Mouse (Mus musculus) kidney, postnatal 0 days (tissue): ENCODE measurements around the gene Ddi2. TPM values are rescaled to one million over a fixed set of nuclear protein-coding genes. Genes with fewer than 3 reads are reported as not detected.

Source experiments
- ATAC-seq: fragments of 200-750 bp; cut with Nextera tagmentation; replicated peaks from 2 replicates; pipeline ENCODE4 v1.8.0; 2017; ENCODE audit warnings: low read depth, moderate number of reproducible peaks, moderate TSS enrichment, moderate library complexity; ENCODE audit not compliant: low FRiP score
- DNase-seq: peaks from one replicate; pipeline ENCODE4 v3.0.0-alpha.2; 2016; ENCODE audit warnings: low spot score
- H3K27ac ChIP-seq: fragments of 300-500 bp; sonication (generic); 2 replicates; pipeline ENCODE4 v1.5.1; 2014; ENCODE audit warnings: mild to moderate bottlenecking
- H3K27me3 ChIP-seq: fragments of 300-500 bp; sonication (generic); 2 replicates; pipeline ENCODE4 v1.6.1; 2014; ENCODE audit warnings: low read length, mixed read lengths; ENCODE audit not compliant: insufficient read depth
- H3K36me3 ChIP-seq: fragments of 300-500 bp; sonication (generic); 2 replicates; pipeline ENCODE4 v1.6.1; 2014; ENCODE audit warnings: low read length, mixed read lengths; ENCODE audit not compliant: insufficient read depth
- H3K4me1 ChIP-seq: fragments of 300-500 bp; sonication (generic); replicated peaks from 2 replicates; pipeline ENCODE4 v1.6.1; 2014; ENCODE audit warnings: antibody characterized with exemption, low read length, mixed read lengths; ENCODE audit not compliant: insufficient read depth
- H3K4me2 ChIP-seq: fragments of 300-500 bp; sonication (generic); 2 replicates; pipeline ENCODE4 v1.6.1; 2014; ENCODE audit warnings: mild to moderate bottlenecking, low read length, moderate library complexity, mixed read lengths
- H3K4me3 ChIP-seq: fragments of 300-500 bp; sonication (generic); replicated peaks from 2 replicates; pipeline ENCODE4 v1.5.1; 2014; ENCODE audit warnings: low read depth, low read length
- H3K9ac ChIP-seq: fragments of 300-500 bp; sonication (generic); 2 replicates; pipeline ENCODE4 v1.6.1; 2014; ENCODE audit warnings: low read depth, low read length
- H3K9me3 ChIP-seq: fragments of 300-500 bp; sonication (generic); replicated peaks from 2 replicates; pipeline ENCODE4 v1.6.1; 2016; ENCODE audit warnings: low read length, inconsistent platforms, mixed read lengths
- CTCF ChIP-seq: IDR thresholded peaks from 2 replicates; pipeline ENCODE4 v1.5.1; 2016; ENCODE audit warnings: antibody characterized with exemption, low read depth, mild to moderate bottlenecking, moderate library complexity
- WGBS: fragments of 180-500 bp; shearing (Covaris S2); extraction: QIAGEN DNeasy Blood & Tissue Kit; methylation state at CpG from one replicate; pipeline ENCODE4 v1.1.7; 2014; 5-methylcytosine and 5-hydroxymethylcytosine counted together
- polyA plus RNA-seq: library from polyadenylated mRNA; unstranded; fragments of >200 nt; fragmentation: Nextera tagmentation; extraction: Ambion mirVana; gene quantifications from 2 replicates; pipeline ENCODE4 v1.2.1, GENCODE M21; 2015

Ddi2 gene
- polyA plus RNA-seq, 1 experiment from 2014 or later, result 16.4 TPM

DNA sequence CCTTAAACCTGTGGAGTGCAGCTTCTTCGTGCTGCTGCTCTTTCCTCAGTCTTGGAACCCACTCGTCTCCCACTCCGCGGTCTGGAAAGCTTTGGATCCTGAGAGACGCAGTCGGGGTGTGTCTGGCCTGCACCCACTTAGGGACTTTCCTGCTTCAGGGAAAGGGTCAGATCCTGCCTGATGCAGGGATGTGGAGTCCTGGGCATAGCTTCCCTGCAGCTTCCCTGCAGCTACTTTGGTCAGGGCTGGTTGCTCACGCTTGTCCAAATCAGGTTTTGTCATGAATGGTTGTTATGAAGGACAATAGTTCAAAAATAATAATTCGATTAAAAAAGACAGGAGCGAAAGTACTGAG lies 12.0 kb upstream of the Ddi2 start:
- ATAC-seq (no peak), DNase-seq (no peak)
- H3K4me2 ChIP-seq, result peak overlapping the region; percentile 58
- WGBS, result 28% methylated on average over 9 of the region's 9 CpGs
- peak overlapping the region; percentile 22; the same call in 1 of the 2 replicates for H3K4me3 ChIP-seq
- no peak overlapping the region for H3K9ac ChIP-seq
- no peaks in the 10 kb centered on the region for H3K4me1 ChIP-seq
- no peak for TF ChIP-seq CTCF
- H3K27me3 ChIP-seq, result no peaks in the 10 kb centered on the region
- 0 out of 2 replicates have a peak overlapping the region, but pooled peaks have one; percentile 8 for H3K27ac ChIP-seq
- H3K36me3 ChIP-seq, result no peaks in the 10 kb centered on the region
- no peaks in the 10 kb centered on the region for H3K9me3 ChIP-seq

DNA sequence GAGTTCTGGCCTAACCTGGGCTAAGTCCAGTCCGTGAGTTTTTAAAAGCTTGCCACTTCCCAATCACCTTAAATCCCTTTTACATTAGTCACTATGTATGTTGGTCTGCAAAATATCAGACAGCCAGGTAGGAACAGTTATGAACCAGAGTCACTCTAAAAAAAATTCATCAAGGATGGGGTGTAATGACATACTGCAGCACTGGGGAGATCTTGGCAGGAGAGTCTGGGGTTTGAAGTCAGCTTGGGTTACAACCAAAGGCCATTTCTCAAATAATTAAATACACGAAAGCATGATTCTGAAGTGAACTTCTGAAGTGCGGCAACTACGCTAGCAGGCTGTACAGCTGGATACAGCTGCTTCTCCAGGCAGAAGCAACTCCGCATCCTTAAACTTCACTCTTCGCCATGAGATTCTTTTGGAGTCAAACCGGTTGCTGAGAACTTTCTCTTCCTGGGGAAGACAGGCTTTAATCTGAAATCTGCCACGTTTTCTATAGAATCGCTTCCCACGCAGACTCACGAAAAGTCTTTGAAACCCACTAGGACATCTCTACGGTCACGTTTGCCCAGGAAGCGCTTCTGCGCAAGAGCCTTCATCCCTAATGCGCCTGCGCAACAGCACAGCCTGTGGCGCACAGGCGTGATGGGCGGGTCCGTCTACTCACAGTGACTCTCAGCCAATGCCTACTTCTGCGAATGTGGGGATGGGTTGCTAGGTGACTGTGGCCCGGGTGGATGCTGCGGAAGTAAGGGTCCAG lies 11.4 kb upstream of the Ddi2 start:
- Histone ChIP-seq H3K4me2 (peak overlapping the region; percentile 58), H3K9ac (peak overlapping the region; percentile 36; the same call in 1 of the 2 replicates), H3K4me1 (no peaks in the 10 kb centered on the region), H3K9me3 (no peaks in the 10 kb centered on the region), H3K27ac (0 out of 2 replicates have a peak overlapping the region, but pooled peaks have one; percentile 8), H3K4me3 (peak overlapping the region; percentile 22), H3K27me3 (no peaks in the 10 kb centered on the region), H3K36me3 (no peaks in the 10 kb centered on the region)
- TF ChIP-seq CTCF, result peak; percentile 10; the same call in 1 of the 2 replicates
- ATAC-seq (peak; percentile 94), DNase-seq (peak; percentile 95)
- WGBS, result 6% methylated on average over 24 of the region's 24 CpGs

DNA sequence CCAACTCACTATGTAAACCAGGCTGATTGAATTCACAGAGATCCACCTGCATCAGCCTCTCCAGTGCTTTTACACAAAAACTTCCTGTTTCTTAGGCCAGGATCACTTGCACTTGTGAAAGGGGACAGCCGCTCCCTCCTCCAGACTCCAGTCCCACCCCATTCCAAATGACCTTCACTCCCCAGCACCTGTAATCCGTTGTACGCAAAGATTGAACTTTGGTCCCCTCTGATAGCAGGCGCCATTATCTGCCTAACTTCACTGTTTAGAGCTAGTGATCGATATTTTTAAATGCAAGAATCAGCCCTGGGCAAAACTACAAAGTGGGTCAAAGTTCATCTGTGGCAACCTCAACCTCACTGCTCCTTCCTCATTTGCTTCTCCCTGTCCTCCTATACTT lies 8.5 kb upstream of the Ddi2 start:
- Histone ChIP-seq H3K4me1 (no peaks in the 10 kb centered on the region), H3K36me3 (no peaks in the 10 kb centered on the region), H3K4me3 (no peak overlapping the region), H3K9me3 (no peaks in the 10 kb centered on the region), H3K27ac (no peak overlapping the region), H3K9ac (no peak overlapping the region), H3K4me2 (no peak overlapping the region), H3K27me3 (no peaks in the 10 kb centered on the region)
- DNase-seq (no peak), ATAC-seq (no peak)
- no peak for TF ChIP-seq CTCF
- WGBS, result 78% methylated on average over 5 of the region's 5 CpGs

DNA sequence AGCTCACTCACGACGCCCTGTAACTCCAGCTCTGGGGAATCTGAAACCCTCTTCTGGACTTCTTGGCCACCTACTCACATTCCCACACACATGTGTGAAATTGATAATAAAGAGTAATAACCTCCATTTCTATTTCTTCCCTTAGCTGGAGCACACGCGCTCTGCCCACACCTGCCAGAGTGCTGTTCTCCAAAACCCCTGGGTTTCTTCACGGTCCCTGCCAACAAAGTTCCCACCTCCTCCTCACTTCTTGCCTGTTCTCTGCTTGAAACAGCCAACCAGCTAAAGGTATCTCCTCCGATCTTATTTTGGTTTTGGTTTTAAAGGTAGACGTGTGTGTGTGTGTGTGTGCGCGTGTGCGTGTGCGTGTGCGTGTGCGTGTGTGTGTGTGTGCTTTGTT lies 7.2 kb upstream of the Ddi2 start:
- Histone ChIP-seq H3K4me3 (no peak overlapping the region), H3K9ac (no peak overlapping the region), H3K4me2 (no peak overlapping the region), H3K9me3 (no peaks in the 10 kb centered on the region), H3K27ac (no peak overlapping the region), H3K36me3 (no peaks in the 10 kb centered on the region), H3K4me1 (no peaks in the 10 kb centered on the region), H3K27me3 (no peaks in the 10 kb centered on the region)
- no peak for TF ChIP-seq CTCF
- no peak for DNase-seq
- no peak for ATAC-seq
- WGBS, result 80% methylated on average over 13 of the region's 13 CpGs

DNA sequence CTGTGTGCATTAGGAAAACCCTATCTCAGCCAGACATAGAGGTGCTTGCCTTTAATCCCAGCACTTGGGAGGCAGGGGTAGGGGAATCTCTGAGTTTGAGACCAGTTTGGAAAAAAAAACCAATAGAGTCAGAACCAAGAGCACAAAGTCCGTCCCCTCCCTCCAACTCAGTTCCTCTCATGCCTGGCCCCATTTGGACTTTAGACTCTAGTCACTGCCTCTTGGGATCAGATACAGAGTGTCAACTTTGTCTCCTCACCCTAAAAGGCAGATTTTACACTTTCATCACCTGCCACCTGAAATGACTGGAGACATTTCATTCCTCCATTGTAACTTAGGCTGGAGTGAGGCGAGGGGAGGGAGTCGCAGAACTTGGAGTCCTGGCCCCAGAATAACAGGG lies 6.0 kb upstream of the Ddi2 start:
- TF ChIP-seq CTCF, result no peak
- Histone ChIP-seq H3K4me2 (no peak overlapping the region), H3K27me3 (no peaks in the 10 kb centered on the region), H3K36me3 (no peaks in the 10 kb centered on the region), H3K4me1 (no peaks in the 10 kb centered on the region), H3K4me3 (no peak overlapping the region), H3K9ac (no peak overlapping the region), H3K9me3 (no peaks in the 10 kb centered on the region), H3K27ac (no peak overlapping the region)
- no peak for ATAC-seq
- DNase-seq, result no peak
- WGBS, result 75% methylated on average over 3 of the region's 3 CpGs

DNA sequence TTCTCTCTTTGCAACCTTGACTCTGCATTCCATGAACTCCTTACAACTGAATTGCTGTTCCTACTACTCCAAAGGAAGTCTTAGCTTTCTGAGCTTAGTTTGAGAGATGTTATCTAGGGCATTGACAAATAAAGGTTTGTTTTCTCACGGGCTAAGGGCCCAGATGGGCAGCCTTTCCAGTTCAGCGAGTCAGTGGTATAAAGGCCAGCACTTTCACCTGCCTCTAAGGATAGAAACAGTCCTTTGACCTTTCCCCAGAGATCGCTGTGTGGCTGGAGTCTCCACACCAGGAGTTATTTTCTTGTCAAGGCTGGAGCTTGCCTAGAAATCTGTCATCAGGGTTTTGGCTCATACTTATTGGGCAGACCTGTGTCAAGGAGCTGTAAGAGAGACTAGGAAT lies 2.5 kb upstream of the Ddi2 start:
- ATAC-seq (no peak), DNase-seq (no peak)
- no peaks in the 10 kb centered on the region for H3K36me3 ChIP-seq
- TF ChIP-seq CTCF, result no peak
- no peak overlapping the region for H3K9ac ChIP-seq
- peaks cover 20% of the 10 kb centered on the region; the same call in 1 of the 2 replicates for H3K4me1 ChIP-seq
- H3K4me2 ChIP-seq, result no peak overlapping the region
- H3K27me3 ChIP-seq, result no peaks in the 10 kb centered on the region
- 47% methylated on average over 3 of the region's 3 CpGs for WGBS
- H3K27ac ChIP-seq, result no peak overlapping the region; the same call in 1 of the 2 replicates
- H3K4me3 ChIP-seq, result no peak overlapping the region
- no peaks in the 10 kb centered on the region for H3K9me3 ChIP-seq
